Mouse (Mus musculus): ENCODE results near the gene Fgfr1op2.
A peak's percentile ranks its signal among the peaks of the same experiment; 100 is the strongest.

The Fgfr1op2 gene

GRCm38 (mm10) chr6:146603651-146604050, 26.6 kb downstream of the Fgfr1op2 start:
- no peak for DNase-seq

DNA sequence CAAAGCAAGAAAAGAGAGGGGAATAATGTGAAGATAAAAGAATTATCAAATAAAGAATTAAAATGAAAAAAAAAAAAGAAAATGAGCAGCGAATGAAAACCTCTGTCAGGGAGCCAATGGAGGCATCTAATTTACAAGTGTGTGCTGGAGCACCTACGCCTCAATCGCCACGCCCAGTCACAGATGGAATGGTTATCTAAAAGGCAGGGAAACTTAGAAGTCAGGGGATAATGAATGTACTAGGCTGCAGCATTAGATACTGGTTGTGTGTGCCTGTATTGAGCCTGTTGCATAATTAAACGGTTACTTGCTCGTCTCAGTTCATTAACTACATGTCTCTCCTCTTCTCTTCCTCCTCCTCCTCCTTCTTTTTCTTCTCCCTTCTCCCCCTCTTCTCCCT, 34.4 kb downstream of the Fgfr1op2 start:
- DNase-seq: no peak

DNA sequence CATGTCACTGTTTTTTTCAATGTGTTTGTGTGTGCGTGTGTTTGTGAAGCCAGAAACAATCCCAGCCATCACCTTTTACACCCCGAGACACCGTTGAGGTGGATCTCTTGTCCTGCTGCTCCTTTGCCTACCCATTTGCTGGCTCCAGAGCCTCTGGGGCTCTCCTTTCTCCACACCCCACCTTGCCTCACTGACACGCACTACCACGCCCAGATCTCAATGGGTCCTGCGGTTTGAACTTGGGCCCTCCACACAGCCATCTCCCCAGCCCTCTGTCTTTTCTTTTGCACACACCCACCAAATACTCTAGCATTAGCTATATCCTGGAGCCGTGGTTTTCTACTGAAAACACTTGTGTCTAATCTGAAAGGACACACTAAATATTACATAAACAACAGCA, 34.9 kb downstream of the Fgfr1op2 start:
- DNase-seq: no peak

DNA sequence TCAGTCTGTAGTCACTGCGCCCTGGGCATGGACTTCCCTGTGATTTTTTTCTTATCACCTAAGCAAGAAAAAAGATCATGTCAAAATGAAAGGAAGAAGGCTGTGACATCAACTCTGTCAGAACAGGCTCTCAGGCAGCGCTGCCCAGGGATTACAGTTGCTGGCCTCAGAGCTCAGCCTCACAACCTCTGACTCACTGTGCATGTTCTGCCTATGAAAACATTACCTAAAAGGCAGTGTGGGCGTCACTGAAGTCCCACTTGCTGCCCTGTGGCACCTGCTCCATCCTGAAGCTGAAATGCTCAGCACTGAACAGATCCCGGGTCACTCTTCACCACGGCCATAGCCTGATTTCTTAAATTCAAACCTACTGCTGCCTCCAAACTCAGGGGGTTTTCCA, 35.7 kb downstream of the Fgfr1op2 start:
- no peak for DNase-seq

DNA sequence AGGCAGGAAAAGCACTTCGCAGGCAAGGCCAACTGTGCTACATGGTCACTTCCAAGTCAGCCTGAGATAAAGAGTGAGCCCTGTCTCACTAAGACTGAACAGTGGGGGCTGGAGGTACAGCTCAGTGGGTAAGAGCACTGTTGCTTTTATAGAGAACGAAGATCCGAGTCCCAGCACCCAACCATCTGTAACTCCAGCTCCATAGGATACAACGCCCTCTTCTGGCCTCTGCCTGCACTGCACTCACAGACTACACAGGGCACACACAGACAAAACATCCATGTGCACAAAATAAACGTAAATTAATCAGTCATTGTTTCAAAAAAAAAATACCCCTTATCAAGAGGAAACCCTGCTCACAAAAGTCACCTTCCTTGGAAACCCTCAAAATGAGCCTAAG, 36.9 kb downstream of the Fgfr1op2 start:
- DNase-seq: no peak

DNA sequence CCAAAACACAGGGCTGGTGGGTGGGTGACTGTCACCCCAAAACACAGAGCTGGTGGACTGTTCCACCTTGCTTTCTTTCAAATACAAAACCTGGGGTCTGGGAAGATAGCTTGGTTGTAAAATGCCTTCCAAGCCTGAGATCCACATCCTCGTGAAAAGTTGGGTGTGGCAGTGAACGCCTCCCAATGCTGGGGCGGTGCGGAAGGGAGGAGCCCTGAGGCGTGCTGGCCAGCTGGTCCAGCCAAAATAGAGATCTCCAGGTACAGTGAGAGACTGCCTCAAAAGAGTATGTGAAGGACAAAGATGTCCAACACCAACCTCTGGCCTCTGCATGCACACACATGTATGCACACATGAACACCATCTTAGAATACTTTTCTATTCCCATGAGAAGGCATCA, 37.5 kb downstream of the Fgfr1op2 start:
- DNase-seq: no peak

DNA sequence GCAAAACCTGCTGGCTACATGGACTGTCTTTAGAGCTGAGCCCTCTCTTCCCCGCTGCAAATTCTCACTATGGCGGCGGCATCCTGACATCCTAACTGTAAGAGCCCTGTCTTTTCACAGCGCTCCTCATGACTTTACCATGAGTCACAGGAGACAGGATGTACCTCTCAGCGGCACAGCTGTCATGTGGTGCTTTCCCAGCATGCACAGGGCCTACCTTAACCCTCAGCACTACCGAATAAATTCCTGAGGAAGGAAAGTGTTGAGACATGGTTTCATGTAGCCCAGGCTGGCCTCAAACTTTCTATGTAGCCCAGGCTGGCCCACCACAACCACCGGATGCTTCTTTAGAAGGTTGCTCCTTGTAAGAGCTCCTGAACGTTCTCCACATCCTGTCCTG, 38.9 kb downstream of the Fgfr1op2 start:
- DNase-seq: no peak

- DNase-seq: no peak
Measured at GRCm38 (mm10) chr6:146616670-146617069, 39.7 kb downstream of the Fgfr1op2 start.

- no peak for DNase-seq
Measured at GRCm38 (mm10) chr6:146628123-146628522, 51.1 kb downstream of the Fgfr1op2 start.

GRCm38 (mm10) chr6:146629781-146630756, 53.1 kb downstream of the Fgfr1op2 start:
- DNase-seq: no peak

DNA sequence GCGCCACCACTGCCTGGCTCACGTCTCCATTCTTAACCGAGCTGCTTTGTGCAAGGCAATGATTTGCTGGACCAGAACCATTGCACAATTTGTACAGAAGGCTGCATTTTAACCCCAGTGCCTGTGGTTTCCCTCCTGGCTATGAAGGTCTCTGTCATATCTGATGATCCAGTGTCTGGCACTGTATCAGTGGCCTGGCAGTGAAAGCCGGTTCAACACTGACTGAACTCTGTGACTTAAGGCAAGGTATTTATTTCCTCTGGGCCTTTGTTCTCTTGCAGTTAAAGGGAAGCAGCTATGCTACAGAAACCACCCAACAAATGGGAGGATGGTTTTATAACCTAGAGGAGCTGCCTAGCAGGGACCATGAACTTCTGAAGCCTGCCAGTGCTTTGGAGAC, 54.0 kb downstream of the Fgfr1op2 start:
- DNase-seq: no peak

DNA sequence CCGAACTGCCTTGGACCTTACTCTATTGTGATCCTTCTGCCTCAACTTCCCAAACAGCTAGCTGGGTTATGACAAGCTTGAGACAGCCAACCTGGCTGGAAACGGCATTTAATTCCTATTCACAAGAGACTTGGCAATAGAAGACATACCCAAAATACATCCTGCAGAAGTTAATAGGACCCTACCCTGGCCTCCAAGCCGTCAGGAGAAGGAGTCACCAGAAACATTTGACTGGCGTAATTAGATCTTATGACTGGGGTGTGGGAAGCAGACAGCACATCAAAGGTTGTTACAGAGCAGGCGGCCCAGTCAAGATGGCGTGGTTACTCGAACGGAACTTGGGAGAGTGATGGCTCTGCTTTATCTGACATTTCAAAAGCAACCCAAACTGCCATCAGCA, 54.8 kb downstream of the Fgfr1op2 start:
- no peak for DNase-seq

DNA sequence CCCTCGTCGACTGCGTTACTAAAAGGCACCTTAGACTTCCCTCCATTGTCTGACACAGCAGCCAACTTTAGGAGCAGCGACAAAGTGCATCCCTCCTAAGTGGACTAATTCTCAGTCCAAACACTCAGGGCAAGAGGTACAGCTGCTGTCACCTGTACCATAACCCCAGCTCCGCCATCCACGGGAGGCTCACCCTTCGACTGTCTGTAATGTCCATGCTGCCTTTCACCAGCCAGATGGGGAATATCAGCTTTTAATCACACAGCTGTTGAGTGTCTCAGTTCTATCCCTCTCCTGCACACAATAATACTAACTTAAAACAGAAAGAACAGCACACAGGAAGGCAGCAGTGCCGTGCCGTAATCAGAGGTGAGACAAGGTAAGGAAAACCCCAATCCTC, 55.4 kb downstream of the Fgfr1op2 start:
- DNase-seq: no peak

DNA sequence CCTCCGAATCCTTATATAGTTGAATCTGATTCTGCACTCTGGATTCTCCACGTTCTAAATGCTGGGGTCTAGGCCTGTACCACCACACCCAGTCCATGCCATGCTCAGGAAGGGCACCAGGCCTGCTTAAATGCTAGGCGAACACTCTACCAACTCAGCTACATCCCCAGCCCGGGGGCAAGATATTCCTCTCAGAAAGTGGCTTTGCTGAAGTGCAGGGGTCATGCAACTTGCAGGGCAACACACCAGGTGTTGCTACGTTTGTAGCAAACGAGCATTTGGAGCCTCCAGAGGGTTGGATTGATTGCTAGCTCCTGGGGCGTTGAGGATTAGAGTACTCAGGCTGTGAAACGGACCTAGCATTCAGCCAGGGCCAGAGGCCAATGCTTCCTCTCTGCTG, 56.1 kb downstream of the Fgfr1op2 start:
- peak; percentile 19 for DNase-seq

DNA sequence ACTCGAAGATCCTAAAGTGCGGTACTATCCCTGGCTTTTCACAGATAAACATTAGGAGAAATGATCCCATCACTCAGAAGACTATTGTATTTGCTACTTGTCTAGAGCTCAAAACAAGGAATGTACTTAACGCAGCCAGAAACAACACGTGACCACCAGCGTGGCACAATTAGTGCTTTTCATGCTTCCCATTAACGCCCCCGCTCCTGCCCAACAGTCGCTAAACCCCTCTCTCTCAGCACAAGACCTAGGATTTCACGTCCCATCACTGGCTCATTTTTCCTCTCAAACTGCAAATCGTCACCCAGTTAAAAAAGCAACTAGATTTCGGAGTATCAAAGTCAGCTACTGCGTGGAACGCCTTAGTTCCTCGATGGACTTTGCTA, 56.6 kb downstream of the Fgfr1op2 start:
- DNase-seq: no peak

GRCm38 (mm10) chr6:146634015-146634722, 57.2 kb downstream of the Fgfr1op2 start:
- peak; percentile 90 for DNase-seq

DNA sequence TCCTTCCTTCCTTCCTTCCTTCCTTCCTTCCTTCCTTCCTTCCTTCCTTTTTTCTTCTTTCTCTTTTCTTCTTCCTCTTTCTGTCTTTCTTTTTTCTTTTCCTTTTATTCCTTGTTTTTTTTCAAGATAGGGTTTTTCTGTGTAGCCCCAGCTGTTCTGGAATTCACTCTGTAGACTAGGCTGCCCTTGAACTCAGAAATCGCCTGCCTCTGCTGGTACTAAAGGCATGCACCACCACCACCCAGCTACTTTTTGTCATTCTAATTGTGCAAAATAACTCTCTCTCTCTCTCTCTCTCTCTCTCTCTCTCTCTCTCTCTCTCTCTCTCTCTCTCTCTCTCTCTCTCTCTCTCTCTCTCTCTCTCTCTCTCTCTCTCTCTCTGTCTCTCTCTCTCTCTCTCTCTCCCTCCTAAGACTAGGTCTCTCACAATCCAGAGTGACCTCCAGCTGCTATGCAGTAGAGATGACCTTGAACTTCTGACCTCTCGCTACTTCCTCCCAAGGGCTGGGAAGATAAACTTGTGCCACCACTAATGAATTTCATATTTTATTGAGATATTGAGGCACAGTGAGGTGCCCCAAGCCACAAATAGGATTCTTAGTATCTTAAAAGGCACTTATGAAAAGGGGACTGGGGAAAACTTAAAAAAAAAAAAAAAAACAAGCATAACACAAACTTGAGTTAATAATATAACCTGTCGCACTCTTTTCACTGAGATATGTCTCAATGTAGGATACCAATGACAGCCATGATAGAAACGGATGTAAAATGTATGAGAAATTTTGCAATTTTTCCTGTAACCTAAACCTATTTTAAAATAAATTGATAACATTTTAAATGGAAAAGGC, 58.0 kb downstream of the Fgfr1op2 start:
- DNase-seq: no peak

DNA sequence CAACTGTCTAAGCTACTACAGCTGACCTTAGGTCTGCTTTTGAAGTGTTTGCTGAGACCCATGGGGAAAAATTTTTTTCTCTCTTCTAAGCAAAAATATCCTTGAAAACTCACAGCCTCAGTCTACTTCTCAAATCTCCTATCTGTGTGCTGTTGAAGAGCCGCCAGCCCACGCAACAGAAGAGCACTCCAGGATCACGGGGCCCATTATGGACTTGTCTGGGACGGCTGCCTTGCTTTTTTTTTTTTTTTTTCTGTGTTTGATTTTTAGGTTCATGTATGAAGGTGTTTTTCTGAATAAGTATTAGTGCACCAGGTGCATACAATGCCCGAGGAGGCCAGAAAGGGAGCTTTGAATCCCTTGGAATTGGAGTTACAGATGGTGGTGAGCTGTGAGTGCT, 59.5 kb downstream of the Fgfr1op2 start:
- DNase-seq: no peak

GRCm38 (mm10) chr6:146640068-146640965, 63.3 kb downstream of the Fgfr1op2 start:
- DNase-seq: no peak

GRCm38 (mm10) chr6:146640991-146641390, 64.0 kb downstream of the Fgfr1op2 start:
- DNase-seq: no peak

DNA sequence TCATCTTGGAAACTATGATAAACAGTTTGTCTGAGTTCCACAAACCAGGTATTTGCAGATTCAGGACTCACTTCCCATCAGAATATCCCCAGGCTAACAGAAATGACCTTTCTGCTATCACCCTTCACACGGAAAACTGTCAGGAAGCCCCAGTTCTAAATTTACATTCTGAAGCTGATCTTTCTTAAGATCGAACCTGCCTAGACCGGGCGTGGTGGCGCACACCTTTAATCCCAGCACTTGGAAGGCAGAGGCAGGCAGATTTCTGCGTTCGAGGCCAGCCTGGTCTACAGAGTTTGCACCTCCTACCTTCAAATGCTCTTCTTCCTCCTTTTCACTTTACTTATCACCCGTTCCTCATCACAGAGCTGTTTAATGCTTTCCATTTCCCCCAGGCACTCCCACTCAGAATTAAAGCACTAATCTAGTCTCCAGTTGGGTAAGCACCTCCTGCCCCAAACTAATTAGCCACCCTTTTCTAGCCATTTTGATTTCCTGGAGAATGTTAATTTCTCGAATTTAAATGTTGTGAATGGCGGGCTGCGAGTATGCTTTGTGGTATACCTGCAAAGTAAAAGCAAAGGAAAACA, 64.7 kb downstream of the Fgfr1op2 start:
- DNase-seq: no peak
